Mouse (Mus musculus): ENCODE measurements around the gene Fhl1.

DNA sequence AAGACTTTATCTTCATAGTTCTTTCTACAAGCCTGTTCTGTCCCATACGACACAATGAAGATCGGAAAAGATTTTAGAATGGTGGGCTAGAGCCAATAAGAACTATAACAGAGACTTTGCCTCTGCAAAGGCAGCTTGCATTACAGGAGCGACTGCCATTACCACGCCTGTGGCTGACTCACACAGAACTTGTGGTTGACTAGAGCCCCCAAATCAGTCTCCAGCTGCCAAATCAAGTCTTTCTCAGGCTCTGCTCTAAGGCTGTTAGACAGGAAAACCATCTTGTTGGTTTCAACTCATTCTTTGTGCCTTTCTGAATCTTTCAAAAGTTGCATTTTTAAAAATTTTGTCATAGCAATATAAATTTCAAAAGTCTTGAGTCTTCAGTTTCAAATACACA, 33.7 kb upstream of the Fhl1 start:
- TF ChIP-seq POLR2A (IDR thresholded peaks at IDR 0.05; ENCODE audit: low read depth, low read length) (no peak), CTCF (IDR thresholded peaks at IDR 0.05; ENCODE audit: borderline replicate concordance, insufficient read depth, low read length) (no peak)

Measured in embryonic fibroblast, embryonic 13.5 days (primary cell).